Mouse (Mus musculus): ENCODE data around the gene Arl15. TPM values are rescaled to one million over a fixed set of nuclear protein-coding genes. Genes with fewer than 3 reads are reported as not detected.

Gene Arl15
- polyA plus RNA-seq (2011; ENCODE audit: insufficient read depth, insufficient read length, low replicate concordance, missing spikeins), result 5.2 and 5.4 TPM in 2 replicates

- Histone ChIP-seq H3K27ac (ENCODE audit: control insufficient read depth, insufficient read depth, low read depth, low read length, poor library complexity) (peak within 1 kb of the TSS; percentile 70), H3K4me1 (ENCODE audit: control insufficient read depth, insufficient read depth, low read length) (peaks cover 1% of the 10 kb centered on the region; the same call in 1 of the 2 replicates), H3K4me3 (replicated peaks; ENCODE audit: control insufficient read depth, low read depth, low read length) (peak within 1 kb of the TSS; percentile 56)
- WGBS, result under 1% methylated on average over 49 of the region's 49 CpGs
- TF ChIP-seq CTCF (IDR thresholded peaks at IDR 0.05; ENCODE audit: control insufficient read depth, insufficient read depth, low read length) (peak; percentile 9; the same call in 1 of the 2 replicates), POLR2A (IDR thresholded peaks at IDR 0.05; ENCODE audit: borderline replicate concordance, control insufficient read depth, low read depth, low read length) (peak; percentile 99; the same call in 1 of the 2 replicates)
Measured at GRCm38 (mm10) chr13:113794039-113794704, at the start of gene Arl15. Gene Arl15 (plus strand): TSS chr13:113794505.

GRCm38 (mm10) chr13:113745301-113745700, 49.0 kb upstream of the Arl15 start:
- Histone ChIP-seq H3K4me1 (ENCODE audit: control insufficient read depth, insufficient read depth, low read length) (no peaks in the 10 kb centered on the region; the same call in 1 of the 2 replicates), H3K27ac (ENCODE audit: control insufficient read depth, insufficient read depth, low read depth, low read length, poor library complexity) (no peak overlapping the region), H3K4me3 (replicated peaks; ENCODE audit: control insufficient read depth, low read depth, low read length) (no peak overlapping the region)
- no peak for TF ChIP-seq CTCF (IDR thresholded peaks at IDR 0.05; ENCODE audit: control insufficient read depth, insufficient read depth, low read length)
- 71% methylated on average over 2 of the region's 2 CpGs for WGBS

- TF ChIP-seq CTCF (IDR thresholded peaks at IDR 0.05; ENCODE audit: control insufficient read depth, insufficient read depth, low read length), result no peak
- no peak for TF ChIP-seq POLR2A (IDR thresholded peaks at IDR 0.05; ENCODE audit: borderline replicate concordance, control insufficient read depth, low read depth, low read length)
- no peak overlapping the region for H3K27ac ChIP-seq (ENCODE audit: control insufficient read depth, insufficient read depth, low read depth, low read length, poor library complexity)
- no peaks in the 10 kb centered on the region; the same call in 1 of the 2 replicates for H3K4me1 ChIP-seq (ENCODE audit: control insufficient read depth, insufficient read depth, low read length)
- WGBS, result 66% methylated on average over 5 of the region's 5 CpGs
- no peak overlapping the region for H3K4me3 ChIP-seq (replicated peaks; ENCODE audit: control insufficient read depth, low read depth, low read length)
Measured at GRCm38 (mm10) chr13:113750766-113751165, 43.5 kb upstream of the Arl15 start.

- Histone ChIP-seq H3K27ac (ENCODE audit: control insufficient read depth, insufficient read depth, low read depth, low read length, poor library complexity) (no peak overlapping the region), H3K4me1 (ENCODE audit: control insufficient read depth, insufficient read depth, low read length) (no peaks in the 10 kb centered on the region), H3K4me3 (replicated peaks; ENCODE audit: control insufficient read depth, low read depth, low read length) (no peak overlapping the region)
- TF ChIP-seq CTCF (IDR thresholded peaks at IDR 0.05; ENCODE audit: control insufficient read depth, insufficient read depth, low read length), result no peak
- no peak for TF ChIP-seq POLR2A (IDR thresholded peaks at IDR 0.05; ENCODE audit: borderline replicate concordance, control insufficient read depth, low read depth, low read length)
- 71% methylated on average over 9 of the region's 9 CpGs for WGBS
Measured at GRCm38 (mm10) chr13:113754731-113755689, 39.3 kb upstream of the Arl15 start.

GRCm38 (mm10) chr13:113755779-113756178, 38.5 kb upstream of the Arl15 start:
- WGBS, result 46% methylated on average over 6 of the region's 6 CpGs
- TF ChIP-seq CTCF (IDR thresholded peaks at IDR 0.05; ENCODE audit: control insufficient read depth, insufficient read depth, low read length) (no peak), POLR2A (IDR thresholded peaks at IDR 0.05; ENCODE audit: borderline replicate concordance, control insufficient read depth, low read depth, low read length) (no peak)
- no peak overlapping the region for H3K27ac ChIP-seq (ENCODE audit: control insufficient read depth, insufficient read depth, low read depth, low read length, poor library complexity)
- H3K4me3 ChIP-seq (replicated peaks; ENCODE audit: control insufficient read depth, low read depth, low read length), result no peak overlapping the region
- no peaks in the 10 kb centered on the region for H3K4me1 ChIP-seq (ENCODE audit: control insufficient read depth, insufficient read depth, low read length)

- no peak overlapping the region for H3K27ac ChIP-seq (ENCODE audit: control insufficient read depth, insufficient read depth, low read depth, low read length, poor library complexity)
- 90% methylated on average over 11 of the region's 11 CpGs for WGBS
- H3K4me1 ChIP-seq (ENCODE audit: control insufficient read depth, insufficient read depth, low read length), result no peaks in the 10 kb centered on the region
- no peak overlapping the region for H3K4me3 ChIP-seq (replicated peaks; ENCODE audit: control insufficient read depth, low read depth, low read length)
- no peak for TF ChIP-seq POLR2A (IDR thresholded peaks at IDR 0.05; ENCODE audit: borderline replicate concordance, control insufficient read depth, low read depth, low read length)
- no peak for TF ChIP-seq CTCF (IDR thresholded peaks at IDR 0.05; ENCODE audit: control insufficient read depth, insufficient read depth, low read length)
Measured at GRCm38 (mm10) chr13:113761717-113762116, 32.6 kb upstream of the Arl15 start.

GRCm38 (mm10) chr13:113762766-113763516, 31.4 kb upstream of the Arl15 start:
- no peaks in the 10 kb centered on the region for H3K4me1 ChIP-seq (ENCODE audit: control insufficient read depth, insufficient read depth, low read length)
- WGBS, result 84% methylated on average over 14 of the region's 14 CpGs

More at GRCm38 (mm10) chr13:113762766-113763516, 31.4 kb upstream of the Arl15 start:
- Histone ChIP-seq H3K4me3 (replicated peaks; ENCODE audit: control insufficient read depth, low read depth, low read length) (no peak overlapping the region), H3K27ac (ENCODE audit: control insufficient read depth, insufficient read depth, low read depth, low read length, poor library complexity) (no peak overlapping the region)
- TF ChIP-seq CTCF (IDR thresholded peaks at IDR 0.05; ENCODE audit: control insufficient read depth, insufficient read depth, low read length), result no peak

All from bone marrow, adult 2 months (tissue).